Mouse (Mus musculus): ENCODE results near the gene Ube2ql1. TPM values are rescaled to one million over a fixed set of nuclear protein-coding genes. Genes with fewer than 3 reads are reported as not detected.

Ube2ql1 gene
- polyA plus RNA-seq, 1 experiment from 2014 or later = 0.21 TPM

Other genes starting within 250 kb of the Ube2ql1 start
- gene Nsun2, start 206.1 kb downstream of the Ube2ql1 start, polyA plus RNA-seq (2016; fragmentation: Nextera tagmentation; extraction: Ambion mirVana) = 184 and 189 TPM in 2 replicates
- gene Tent4a, start 205.3 kb downstream of the Ube2ql1 start, polyA plus RNA-seq (2016; fragmentation: Nextera tagmentation; extraction: Ambion mirVana) = 2.9 and 3.0 TPM in 2 replicates
- 5.2 and 6.0 TPM in 2 replicates for gene Srd5a1, start 128.4 kb downstream of the Ube2ql1 start, polyA plus RNA-seq (2016; fragmentation: Nextera tagmentation; extraction: Ambion mirVana)
- gene Med10, start 62.5 kb upstream of the Ube2ql1 start, polyA plus RNA-seq (2016; fragmentation: Nextera tagmentation; extraction: Ambion mirVana) = 70.5 and 72.1 TPM in 2 replicates

Data from liver, embryonic 12.5 days (tissue).